Mouse (Mus musculus) hindbrain, postnatal 0 days (tissue): Measurements from ENCODE around the gene Gngt2. TPM values are rescaled to one million over a fixed set of nuclear protein-coding genes. Genes with fewer than 3 reads are reported as not detected.
"Not testable (repeated sequence)": the region's sequence is repeated elsewhere in the genome, so short reads cannot be mapped to it uniquely, and the experiment has no call there.

ENCODE experiments used
- ATAC-seq: fragments of 200-750 bp; cut with Nextera tagmentation; 2 replicates; pipeline ENCODE4 v1.8.0; 2017; ENCODE audit warnings: mild to moderate bottlenecking, moderate TSS enrichment, moderate library complexity
- DNase-seq: peaks from one replicate; pipeline ENCODE4 v3.0.0-alpha.2; 2015; ENCODE audit warnings: low spot score
- H3K27ac ChIP-seq: fragments of 300-500 bp; sonication (generic); 2 replicates; pipeline ENCODE4 v1.5.1; 2014; ENCODE audit warnings: mild to moderate bottlenecking
- H3K27me3 ChIP-seq: fragments of 300-500 bp; sonication (generic); 2 replicates; pipeline ENCODE4 v1.6.1; 2014; ENCODE audit warnings: low read length, mixed read lengths; ENCODE audit not compliant: insufficient read depth
- H3K36me3 ChIP-seq: fragments of 300-500 bp; sonication (generic); 2 replicates; pipeline ENCODE4 v1.6.1; 2014; ENCODE audit warnings: low read length, mixed read lengths; ENCODE audit not compliant: insufficient read depth
- H3K4me1 ChIP-seq: fragments of 300-500 bp; sonication (generic); 2 replicates; pipeline ENCODE4 v1.6.1; 2014; ENCODE audit warnings: antibody characterized with exemption, low read length, mixed read lengths; ENCODE audit not compliant: insufficient read depth
- H3K4me2 ChIP-seq: fragments of 300-500 bp; sonication (generic); 2 replicates; pipeline ENCODE4 v1.6.1; 2014; ENCODE audit warnings: low read depth, mild to moderate bottlenecking, low read length, moderate library complexity, mixed read lengths
- H3K4me3 ChIP-seq: fragments of 300-500 bp; sonication (generic); 2 replicates; pipeline ENCODE4 v1.5.1; 2014; ENCODE audit warnings: low read length
- H3K9ac ChIP-seq: fragments of 300-500 bp; sonication (generic); replicated peaks from 2 replicates; pipeline ENCODE4 v1.6.1; 2014; ENCODE audit warnings: mild to moderate bottlenecking, low read length, moderate library complexity, mixed read lengths
- H3K9me3 ChIP-seq: fragments of 300-500 bp; sonication (generic); 2 replicates; pipeline ENCODE4 v1.6.1; 2016; ENCODE audit warnings: low read length, mixed read lengths
- CTCF ChIP-seq: IDR thresholded peaks from 2 replicates; pipeline ENCODE4 v1.5.1; 2016; ENCODE audit warnings: antibody characterized with exemption, control low read depth, low read depth
- WGBS: fragments of 180-500 bp; shearing (Covaris S2); extraction: QIAGEN DNeasy Blood & Tissue Kit; methylation state at CpG from one replicate; pipeline ENCODE4 v1.1.7; 2014; 5-methylcytosine and 5-hydroxymethylcytosine counted together
- polyA plus RNA-seq: library from polyadenylated mRNA; unstranded; fragments of >200 nt; fragmentation: Nextera tagmentation; extraction: Ambion mirVana; gene quantifications from 2 replicates; pipeline ENCODE4 v1.2.1, GENCODE M21; 2015
- total RNA-seq: library from RNA; depleted of rRNA; stranded (reverse); fragments of >200 nt; gene quantifications from 2 replicates; pipeline ENCODE4 v1.2.3, GENCODE M21; 2014

Gngt2 gene
- total and polyA plus RNA-seq, 2 experiments from 2014 or later: 0.63 to 2.9 TPM

DNA sequence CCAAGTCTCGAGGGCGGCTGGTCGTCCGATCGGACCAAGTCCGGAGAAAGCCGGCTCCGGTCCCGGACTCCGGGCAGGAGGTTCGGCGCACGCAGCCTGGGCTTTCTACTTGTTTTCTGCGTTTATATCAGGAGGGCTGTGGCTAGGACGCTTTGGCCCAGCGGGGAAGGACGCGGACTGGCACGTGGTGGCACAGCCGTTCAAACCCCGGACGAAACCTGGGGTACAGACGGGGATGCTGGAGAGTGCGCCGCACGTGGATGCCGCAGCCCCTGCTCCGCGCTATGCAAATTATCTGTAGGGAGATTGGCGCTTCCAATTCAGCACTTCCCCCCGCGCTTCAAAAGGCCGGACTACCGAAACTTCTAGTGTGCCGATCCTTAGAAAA lies 22.4 kb downstream of the Gngt2 start:
- under 1% methylated on average over 35 of the region's 35 CpGs for WGBS
- H3K9ac ChIP-seq: peak overlapping the region; percentile 58

GRCm38 (mm10) chr11:95860071-95860490 lies 23.1 kb downstream of the Gngt2 start:
- Histone ChIP-seq H3K9me3 (no peaks in the 10 kb centered on the region), H3K27me3 (no peaks in the 10 kb centered on the region), H3K4me3 (peak overlapping the region; percentile 78), H3K9ac (peak overlapping the region; percentile 58; the same call in 1 of the 2 replicates), H3K36me3 (no peaks in the 10 kb centered on the region), H3K27ac (peak overlapping the region; percentile 91; the same call in 1 of the 2 replicates), H3K4me1 (peaks cover 8% of the 10 kb centered on the region; the same call in 1 of the 2 replicates), H3K4me2 (peak overlapping the region; percentile 85)
- no peak for DNase-seq
- no peak for TF ChIP-seq CTCF
- 29% methylated on average over 3 of the region's 3 CpGs for WGBS
- no peak for ATAC-seq

More for the DNA sequence above, 22.4 kb downstream of the Gngt2 start:
- Histone ChIP-seq H3K27me3 (no peaks in the 10 kb centered on the region), H3K4me1 (peaks cover 8% of the 10 kb centered on the region; the same call in 1 of the 2 replicates), H3K27ac (peak overlapping the region; percentile 91), H3K36me3 (no peaks in the 10 kb centered on the region), H3K4me3 (peak overlapping the region; percentile 78), H3K9me3 (no peaks in the 10 kb centered on the region), H3K4me2 (peak overlapping the region; percentile 85)
- ATAC-seq (peak; percentile 48), DNase-seq (peak; percentile 82)
- TF ChIP-seq CTCF: peak; percentile 42

GRCm38 (mm10) chr11:95861397-95861796 lies 24.4 kb downstream of the Gngt2 start:
- Histone ChIP-seq H3K4me1 (peaks cover 8% of the 10 kb centered on the region; the same call in 1 of the 2 replicates), H3K9ac (no peak overlapping the region), H3K27ac (no peak overlapping the region), H3K9me3 (no peaks in the 10 kb centered on the region), H3K4me2 (no peak overlapping the region), H3K4me3 (no peak overlapping the region), H3K36me3 (no peaks in the 10 kb centered on the region), H3K27me3 (no peaks in the 10 kb centered on the region)
- DNase-seq (no peak), ATAC-seq (no peak)
- 96% methylated on average over 8 of the region's 8 CpGs for WGBS
- TF ChIP-seq CTCF: no peak

DNA sequence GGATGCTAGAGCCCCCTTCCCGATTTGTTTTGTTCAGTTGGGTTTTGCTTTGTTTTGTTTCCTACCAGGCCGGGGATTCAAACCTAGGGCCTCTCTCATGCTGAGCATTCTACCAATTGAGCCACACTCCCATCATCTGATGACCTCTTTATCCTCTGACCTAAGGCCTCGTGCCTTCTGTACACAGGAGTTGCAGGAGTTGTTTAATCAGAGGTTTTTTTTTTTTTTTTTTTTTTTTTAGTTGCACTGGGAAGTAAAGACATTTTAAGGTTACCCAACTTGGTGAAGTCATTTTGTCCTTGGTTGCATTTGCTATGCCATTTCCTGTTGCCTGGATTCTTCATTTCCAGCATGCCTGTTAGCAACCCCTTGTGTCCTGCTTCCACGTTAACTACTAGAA lies 32.4 kb downstream of the Gngt2 start:
- no peak for TF ChIP-seq CTCF
- H3K4me1 ChIP-seq: no peaks in the 10 kb centered on the region
- H3K9ac ChIP-seq: no peak overlapping the region
- DNase-seq: no peak
- ATAC-seq: no peak
- no peaks in the 10 kb centered on the region for H3K36me3 ChIP-seq
- no peak overlapping the region for H3K4me2 ChIP-seq
- 78% methylated on average over 4 of the region's 4 CpGs for WGBS
- no peak overlapping the region for H3K27ac ChIP-seq
- H3K9me3 ChIP-seq: no peaks in the 10 kb centered on the region
- H3K4me3 ChIP-seq: no peak overlapping the region
- no peaks in the 10 kb centered on the region for H3K27me3 ChIP-seq

DNA sequence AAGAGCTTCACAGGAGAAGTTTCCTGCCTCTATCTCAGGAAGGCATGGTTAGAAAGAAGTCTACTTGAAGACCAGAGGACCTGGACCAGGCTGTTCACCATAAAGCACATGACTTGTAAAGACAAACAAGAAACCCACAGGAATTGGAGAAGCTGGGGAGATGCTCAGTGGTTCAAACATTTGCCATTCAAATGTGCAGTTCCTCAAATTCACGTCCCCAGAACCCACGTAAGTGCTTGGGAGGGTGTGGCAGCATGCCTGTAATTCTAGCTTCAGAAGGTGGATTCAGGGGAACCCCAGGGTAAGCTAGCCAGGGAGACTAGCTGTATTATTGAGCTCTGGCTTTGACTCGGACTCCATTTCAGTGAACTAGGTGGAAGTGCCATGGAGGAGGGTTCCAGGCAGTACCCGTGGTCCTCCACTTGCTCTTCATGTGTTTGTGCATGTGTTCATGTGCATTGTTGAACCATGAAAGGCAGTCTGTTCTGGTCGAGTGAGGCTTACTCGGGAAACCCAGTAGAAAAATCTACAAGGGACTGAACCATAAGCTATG lies 33.0 kb downstream of the Gngt2 start:
- H3K9me3 ChIP-seq: no peaks in the 10 kb centered on the region
- H3K4me2 ChIP-seq: no peak overlapping the region
- no peak for TF ChIP-seq CTCF
- DNase-seq (no peak), ATAC-seq (no peak)
- no peak overlapping the region for H3K4me3 ChIP-seq
- no peaks in the 10 kb centered on the region for H3K27me3 ChIP-seq
- no peaks in the 10 kb centered on the region for H3K4me1 ChIP-seq
- H3K36me3 ChIP-seq: no peaks in the 10 kb centered on the region
- 76% methylated on average over 6 of the region's 6 CpGs for WGBS
- no peak overlapping the region for H3K9ac ChIP-seq
- H3K27ac ChIP-seq: no peak overlapping the region

DNA sequence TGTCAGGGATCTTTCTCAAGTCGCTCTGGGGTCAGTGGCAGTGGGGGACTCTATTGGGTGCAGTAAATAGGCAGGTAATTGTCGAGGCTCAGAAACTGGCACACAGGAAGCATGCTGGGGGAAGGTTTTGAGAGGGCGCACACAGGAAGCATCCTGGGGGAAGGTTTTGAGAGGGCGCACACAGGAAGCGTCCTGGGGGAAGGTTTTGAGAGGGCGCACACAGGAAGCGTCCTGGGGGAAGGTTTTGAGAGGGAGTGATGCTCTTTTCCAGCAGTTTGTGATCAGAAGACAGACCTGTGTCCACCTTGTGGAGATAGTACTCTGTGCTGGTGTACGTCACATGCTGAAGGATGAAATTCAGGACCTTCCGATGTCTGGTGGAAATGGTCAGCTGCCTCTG lies 38.8 kb downstream of the Gngt2 start:
- ATAC-seq (peak; percentile 70), DNase-seq (peak; percentile 46)
- Histone ChIP-seq H3K9ac (no peak overlapping the region), H3K9me3 (no peaks in the 10 kb centered on the region), H3K27ac (no peak overlapping the region), H3K36me3 (no peaks in the 10 kb centered on the region), H3K4me3 (no peak overlapping the region; the same call in 1 of the 2 replicates), H3K4me2 (peak overlapping the region; percentile 41; the same call in 1 of the 2 replicates), H3K27me3 (no peaks in the 10 kb centered on the region), H3K4me1 (no peaks in the 10 kb centered on the region)
- TF ChIP-seq CTCF: no peak
- 31% methylated on average over 9 of the region's 9 CpGs for WGBS

GRCm38 (mm10) chr11:95876296-95876695 lies 39.3 kb downstream of the Gngt2 start:
- WGBS: 22% methylated on average over 7 of the region's 7 CpGs
- no peak overlapping the region; the same call in 1 of the 2 replicates for H3K4me3 ChIP-seq

GRCm38 (mm10) chr11:95879861-95880260 lies 42.8 kb downstream of the Gngt2 start:
- WGBS: 68% methylated on average over 2 of the region's 2 CpGs
- H3K4me2 ChIP-seq, H3K9me3 ChIP-seq, H3K4me3 ChIP-seq, DNase-seq, H3K9ac ChIP-seq, H3K27me3 ChIP-seq, H3K4me1 ChIP-seq, ATAC-seq, H3K36me3 ChIP-seq, H3K27ac ChIP-seq: not testable (repeated sequence)

More at GRCm38 (mm10) chr11:95876296-95876695, 39.3 kb downstream of the Gngt2 start:
- ATAC-seq: peak; percentile 35; the same call in 1 of the 2 replicates
- peak; percentile 79 for DNase-seq
- Histone ChIP-seq H3K27ac (no peak overlapping the region), H3K36me3 (no peaks in the 10 kb centered on the region), H3K9me3 (no peaks in the 10 kb centered on the region), H3K9ac (no peak overlapping the region), H3K4me2 (peak overlapping the region; percentile 41; the same call in 1 of the 2 replicates), H3K4me1 (no peaks in the 10 kb centered on the region), H3K27me3 (no peaks in the 10 kb centered on the region)
- peak; percentile 89 for TF ChIP-seq CTCF
